Mouse (Mus musculus): ENCODE measurements around the gene Arl8a. TPM values are rescaled to one million over a fixed set of nuclear protein-coding genes. Genes with fewer than 3 reads are reported as not detected.

Gene Arl8a
- polyA plus RNA-seq, 1 experiment from 2014 or later, result 21.4 TPM

DNA sequence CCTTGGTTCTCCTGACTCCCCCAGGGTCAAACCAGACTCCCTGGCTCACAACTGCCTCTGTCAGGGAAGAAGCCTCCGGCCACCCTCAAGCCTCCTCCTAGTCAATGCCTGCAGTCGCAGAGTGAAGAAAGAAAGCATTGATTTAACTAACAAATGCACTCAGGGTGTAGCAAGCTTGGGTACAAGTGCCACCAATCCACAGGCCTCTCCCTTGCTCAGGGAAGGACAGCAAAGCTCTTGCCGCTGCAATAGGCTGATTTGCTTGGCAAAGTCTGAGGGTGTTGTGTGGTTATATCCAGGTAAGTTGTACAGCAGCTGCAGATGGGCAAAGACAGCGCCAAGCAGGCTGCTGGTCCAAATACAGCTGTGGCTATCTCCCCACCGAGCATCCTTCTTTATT is 51.8 kb downstream of the Arl8a start:
- Histone ChIP-seq H3K36me3 (ENCODE audit: control insufficient read depth, insufficient read depth, low read length) (no peaks in the 10 kb centered on the region), H3K4me2 (ENCODE audit: low read depth, low read length) (peak overlapping the region; percentile 44), H3K4me3 (ENCODE audit: low read length) (no peak overlapping the region), H3K9ac (ENCODE audit: low read depth, low read length) (0 out of 2 replicates have a peak overlapping the region, but pooled peaks have one; percentile 27), H3K4me1 (ENCODE audit: control insufficient read depth, insufficient read depth, low read length) (peaks cover 15% of the 10 kb centered on the region), H3K27me3 (replicated peaks; ENCODE audit: control insufficient read depth, insufficient read depth, low read length) (no peaks in the 10 kb centered on the region), H3K27ac (ENCODE audit: low read length) (peak overlapping the region; percentile 98), H3K9me3 (ENCODE audit: control insufficient read depth, low read length) (no peaks in the 10 kb centered on the region)
- 36% methylated on average over 5 of the region's 5 CpGs for WGBS
- ATAC-seq, result no peak; the same call in 1 of the 2 replicates

DNA sequence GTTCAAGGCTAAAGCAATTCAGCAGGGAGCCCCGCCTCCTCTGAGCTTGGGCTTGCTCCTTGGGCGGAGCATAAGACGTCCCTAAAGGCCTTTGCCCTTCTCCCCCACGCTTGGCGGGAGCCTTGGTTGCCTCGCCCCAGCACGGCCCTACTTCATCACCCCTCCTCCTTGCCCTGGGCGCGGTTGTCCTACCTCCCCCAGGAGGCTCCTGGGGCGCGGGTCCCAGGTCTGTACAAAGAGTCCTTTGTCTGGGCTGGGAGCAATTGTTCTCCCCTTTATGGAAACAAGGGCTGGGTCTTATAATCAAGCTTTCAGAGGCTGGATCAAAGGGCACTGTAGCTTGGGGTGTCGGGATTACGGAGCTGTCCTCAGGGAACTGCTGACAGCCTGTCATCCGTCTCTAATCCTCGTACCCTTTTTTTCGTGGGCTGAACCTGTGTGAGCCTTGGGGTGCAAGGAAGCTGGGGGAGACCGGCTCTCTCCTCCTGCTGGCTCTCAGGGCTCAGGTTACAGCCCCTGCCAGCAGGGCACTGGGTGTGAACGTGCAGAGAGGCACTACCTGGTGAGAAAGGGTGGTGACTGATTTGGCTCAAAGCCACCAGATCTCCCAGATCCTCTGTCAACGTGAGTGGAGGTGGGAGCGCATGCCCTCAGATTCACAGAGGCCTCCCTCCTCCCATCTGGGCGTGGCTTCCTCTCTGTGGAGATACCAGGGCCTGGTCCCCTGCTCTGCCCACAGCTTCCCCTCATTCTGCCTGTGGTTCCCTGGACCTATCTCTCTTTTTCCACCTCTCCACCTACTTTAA is 52.6 kb downstream of the Arl8a start:
- ATAC-seq, result peak; percentile 97
- peak overlapping the region; percentile 60 for H3K9ac ChIP-seq (ENCODE audit: low read depth, low read length)
- WGBS, result 5% methylated on average over 21 of the region's 21 CpGs
- H3K27me3 ChIP-seq (replicated peaks; ENCODE audit: control insufficient read depth, insufficient read depth, low read length), result no peaks in the 10 kb centered on the region
- peak overlapping the region; percentile 12; the same call in 1 of the 2 replicates for H3K4me3 ChIP-seq (ENCODE audit: low read length)
- peak overlapping the region; percentile 98 for H3K27ac ChIP-seq (ENCODE audit: low read length)
- H3K36me3 ChIP-seq (ENCODE audit: control insufficient read depth, insufficient read depth, low read length), result no peaks in the 10 kb centered on the region
- H3K4me2 ChIP-seq (ENCODE audit: low read depth, low read length), result peak overlapping the region; percentile 44
- peaks cover 18% of the 10 kb centered on the region for H3K4me1 ChIP-seq (ENCODE audit: control insufficient read depth, insufficient read depth, low read length)
- no peaks in the 10 kb centered on the region for H3K9me3 ChIP-seq (ENCODE audit: control insufficient read depth, low read length)

DNA sequence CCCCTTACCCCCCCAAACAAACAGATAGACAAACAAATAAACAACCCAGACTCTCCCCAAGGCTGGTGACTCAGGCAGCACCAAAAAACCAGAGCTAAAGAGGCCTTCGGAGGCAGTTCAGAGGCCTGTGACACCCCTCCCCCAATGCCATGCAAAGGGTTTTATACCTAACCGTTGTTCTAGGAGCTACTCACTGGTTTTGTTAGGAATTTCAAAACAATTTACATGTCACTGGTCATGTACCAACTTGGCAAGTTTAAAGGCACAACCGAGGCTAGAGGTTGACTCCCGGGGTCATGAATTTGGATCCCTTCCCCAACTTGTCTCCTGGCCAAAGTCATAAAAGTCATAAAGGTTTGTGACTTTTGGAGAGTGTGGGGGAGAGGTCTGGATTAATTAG is 53.8 kb downstream of the Arl8a start:
- no peak for ATAC-seq

DNA sequence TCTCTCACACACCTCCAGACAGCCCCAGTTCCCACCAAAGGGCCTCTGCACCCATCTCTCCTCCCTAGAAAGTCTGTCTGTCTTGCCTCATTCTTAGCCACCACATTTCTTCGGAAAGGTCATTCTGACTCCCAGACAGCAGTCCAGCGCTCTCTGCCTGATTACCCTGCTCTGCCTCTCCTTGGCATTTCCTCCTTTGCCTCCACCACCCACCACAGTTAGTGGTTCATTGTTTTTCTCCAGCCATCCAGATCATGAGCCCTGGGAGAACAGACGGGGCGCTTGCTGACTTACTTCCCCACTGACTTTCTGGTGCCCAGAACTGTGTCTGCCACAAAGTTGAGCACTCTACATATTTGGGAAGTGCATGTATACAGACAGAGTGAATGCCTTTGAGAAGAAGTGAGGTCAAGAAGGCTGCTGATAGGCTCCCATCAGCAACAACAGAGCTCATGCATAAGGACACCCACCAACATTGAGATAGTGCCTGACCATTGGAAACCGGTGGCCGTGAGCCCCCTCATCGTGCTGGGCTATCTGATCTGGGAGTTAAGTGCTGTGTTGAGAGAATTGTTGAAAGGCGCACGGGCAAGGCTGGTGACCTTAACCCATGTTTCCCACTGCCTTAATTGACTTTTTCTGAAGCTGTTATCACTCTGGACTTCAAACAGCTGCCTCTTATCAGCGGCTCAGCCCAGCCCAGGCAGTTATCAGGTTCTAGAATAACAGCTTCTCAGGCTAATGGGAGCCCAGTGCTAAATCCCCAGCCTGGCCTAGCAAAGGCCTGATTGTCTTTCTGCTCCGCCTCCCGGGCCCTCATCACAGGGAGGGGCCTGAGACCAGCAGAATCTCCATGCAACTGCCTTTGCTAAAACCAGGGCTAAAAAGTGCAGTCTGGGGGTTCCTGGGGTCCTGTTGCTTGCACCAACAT is 57.8 kb downstream of the Arl8a start:
- peak; percentile 92 for ATAC-seq
- Histone ChIP-seq H3K27ac (ENCODE audit: low read length) (peak overlapping the region; percentile 78), H3K4me3 (ENCODE audit: low read length) (no peak overlapping the region), H3K9me3 (ENCODE audit: control insufficient read depth, low read length) (no peaks in the 10 kb centered on the region), H3K27me3 (replicated peaks; ENCODE audit: control insufficient read depth, insufficient read depth, low read length) (no peaks in the 10 kb centered on the region), H3K36me3 (ENCODE audit: control insufficient read depth, insufficient read depth, low read length) (no peaks in the 10 kb centered on the region), H3K4me1 (ENCODE audit: control insufficient read depth, insufficient read depth, low read length) (peaks cover 15% of the 10 kb centered on the region), H3K9ac (ENCODE audit: low read depth, low read length) (no peak overlapping the region), H3K4me2 (ENCODE audit: low read depth, low read length) (no peak overlapping the region)
- 28% methylated on average over 12 of the region's 12 CpGs for WGBS

More for the DNA sequence above, 53.8 kb downstream of the Arl8a start:
- 72% methylated on average over 4 of the region's 4 CpGs for WGBS
- H3K4me3 ChIP-seq (ENCODE audit: low read length), result no peak overlapping the region
- peaks cover 18% of the 10 kb centered on the region for H3K4me1 ChIP-seq (ENCODE audit: control insufficient read depth, insufficient read depth, low read length)
- H3K9me3 ChIP-seq (ENCODE audit: control insufficient read depth, low read length), result no peaks in the 10 kb centered on the region
- no peaks in the 10 kb centered on the region for H3K27me3 ChIP-seq (replicated peaks; ENCODE audit: control insufficient read depth, insufficient read depth, low read length)
- H3K4me2 ChIP-seq (ENCODE audit: low read depth, low read length), result no peak overlapping the region
- H3K9ac ChIP-seq (ENCODE audit: low read depth, low read length), result no peak overlapping the region
- no peaks in the 10 kb centered on the region for H3K36me3 ChIP-seq (ENCODE audit: control insufficient read depth, insufficient read depth, low read length)
- peak overlapping the region; percentile 98; the same call in 1 of the 2 replicates for H3K27ac ChIP-seq (ENCODE audit: low read length)

DNA sequence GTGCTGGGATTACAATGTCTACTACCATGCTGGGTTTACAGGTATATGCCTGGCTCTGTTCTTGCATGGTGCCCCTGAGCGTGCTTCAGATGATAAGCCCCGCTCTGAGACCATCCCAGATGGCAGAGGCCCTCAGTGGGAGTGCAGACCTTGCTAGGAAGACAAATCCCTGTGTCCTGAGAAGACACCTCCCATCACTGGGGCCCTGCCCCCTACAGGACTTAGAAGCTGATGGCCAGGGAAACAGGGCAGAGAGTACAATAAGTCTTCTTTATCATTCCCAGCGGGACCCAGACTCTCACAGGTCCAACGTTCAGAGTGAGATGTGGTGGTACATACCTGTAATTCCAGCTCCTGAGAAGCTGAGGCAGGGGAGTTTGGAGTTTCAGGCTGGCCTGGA is 58.6 kb downstream of the Arl8a start:
- peaks cover 12% of the 10 kb centered on the region for H3K4me1 ChIP-seq (ENCODE audit: control insufficient read depth, insufficient read depth, low read length)
- H3K27me3 ChIP-seq (replicated peaks; ENCODE audit: control insufficient read depth, insufficient read depth, low read length), result no peaks in the 10 kb centered on the region
- WGBS, result 40% methylated on average over 4 of the region's 4 CpGs
- no peak overlapping the region for H3K4me2 ChIP-seq (ENCODE audit: low read depth, low read length)
- H3K9ac ChIP-seq (ENCODE audit: low read depth, low read length), result no peak overlapping the region
- H3K27ac ChIP-seq (ENCODE audit: low read length), result peak overlapping the region; percentile 78
- H3K36me3 ChIP-seq (ENCODE audit: control insufficient read depth, insufficient read depth, low read length), result no peaks in the 10 kb centered on the region
- H3K4me3 ChIP-seq (ENCODE audit: low read length), result no peak overlapping the region
- peak; percentile 68 for ATAC-seq
- H3K9me3 ChIP-seq (ENCODE audit: control insufficient read depth, low read length), result no peaks in the 10 kb centered on the region

Other genes with a start within 250 kb of the Arl8a start
- gene Ppp1r12b, start 190.9 kb upstream of the Arl8a start, polyA plus RNA-seq (2015; fragmentation: Nextera tagmentation; extraction: Ambion mirVana), result 13.9 and 18.5 TPM in 2 replicates
- 23.2 and 28.4 TPM in 2 replicates for gene Ube2t, start 184.3 kb upstream of the Arl8a start, polyA plus RNA-seq (2015; fragmentation: Nextera tagmentation; extraction: Ambion mirVana)
- gene Lgr6, start 41.5 kb upstream of the Arl8a start, polyA plus RNA-seq (2015; fragmentation: Nextera tagmentation; extraction: Ambion mirVana), result 0.43 and 0.44 TPM in 2 replicates
- gene Ptpn7, start 14.1 kb upstream of the Arl8a start, polyA plus RNA-seq (2015; fragmentation: Nextera tagmentation; extraction: Ambion mirVana), result 2.2 and 2.9 TPM in 2 replicates
- gene Gpr37l1, start 20.9 kb downstream of the Arl8a start, polyA plus RNA-seq (2015; fragmentation: Nextera tagmentation; extraction: Ambion mirVana), result 0.71 and 0.77 TPM in 2 replicates
- 264 and 267 TPM in 2 replicates for gene Elf3, start 111.7 kb downstream of the Arl8a start, polyA plus RNA-seq (2015; fragmentation: Nextera tagmentation; extraction: Ambion mirVana)
- gene Rnpep, start 137.3 kb downstream of the Arl8a start, polyA plus RNA-seq (2015; fragmentation: Nextera tagmentation; extraction: Ambion mirVana), result 174 and 193 TPM in 2 replicates
- gene Timm17a, start 167.0 kb downstream of the Arl8a start, polyA plus RNA-seq (2015; fragmentation: Nextera tagmentation; extraction: Ambion mirVana), result 247 and 268 TPM in 2 replicates
- 10.6 and 11.7 TPM in 2 replicates for gene Lmod1, start 178.0 kb downstream of the Arl8a start, polyA plus RNA-seq (2015; fragmentation: Nextera tagmentation; extraction: Ambion mirVana)
- gene Shisa4, start 228.4 kb downstream of the Arl8a start, polyA plus RNA-seq (2015; fragmentation: Nextera tagmentation; extraction: Ambion mirVana), result 19.3 and 22.4 TPM in 2 replicates